Mouse (Mus musculus): Measurements from ENCODE around the gene Tnfrsf23. TPM values are rescaled to one million over a fixed set of nuclear protein-coding genes. Genes with fewer than 3 reads are reported as not detected.

Tnfrsf23 gene
- polyA plus RNA-seq, 1 experiment from 2014 or later, result 2.6 TPM

DNA sequence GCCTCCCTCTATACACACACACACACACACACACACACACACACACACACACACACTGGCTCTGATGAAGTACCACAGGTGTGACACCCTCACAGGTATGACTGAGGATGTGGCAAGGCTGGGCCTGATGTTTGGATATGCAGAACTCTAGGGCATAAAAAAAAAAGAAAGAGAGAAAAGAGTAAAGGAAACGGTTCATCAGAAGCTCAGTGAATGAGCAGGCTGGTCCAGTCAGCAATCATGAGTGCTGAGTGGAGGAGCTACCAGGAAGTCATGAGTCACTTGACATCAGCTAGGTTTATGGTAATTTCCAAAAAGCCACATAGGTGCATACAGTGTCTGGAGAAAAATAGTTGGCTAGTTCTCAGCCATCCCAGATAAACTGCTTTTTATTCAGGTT is 56.2 kb downstream of the Tnfrsf23 start:
- no peaks in the 10 kb centered on the region for H3K27me3 ChIP-seq (ENCODE audit: control insufficient read depth, insufficient read depth, low read length)
- H3K4me3 ChIP-seq (ENCODE audit: low read depth, low read length), result no peak overlapping the region
- 50% methylated on average over 1 of the region's 1 CpGs for WGBS (ENCODE audit: insufficient replicate concordance)
- no peaks in the 10 kb centered on the region for H3K9me3 ChIP-seq (replicated peaks; ENCODE audit: control insufficient read depth, low read length)
- H3K27ac ChIP-seq (ENCODE audit: low read depth, low read length), result no peak overlapping the region
- no peak overlapping the region for H3K4me2 ChIP-seq
- no peak overlapping the region for H3K9ac ChIP-seq (ENCODE audit: low read depth, low read length)
- no peaks in the 10 kb centered on the region for H3K36me3 ChIP-seq (ENCODE audit: control insufficient read depth, insufficient read depth, low read length)
- no peak for ATAC-seq (replicated peaks; ENCODE audit: insufficient number of reproducible peaks, low FRiP score, low TSS enrichment)
- no peaks in the 10 kb centered on the region for H3K4me1 ChIP-seq (ENCODE audit: control insufficient read depth, insufficient read depth, low read length)

DNA sequence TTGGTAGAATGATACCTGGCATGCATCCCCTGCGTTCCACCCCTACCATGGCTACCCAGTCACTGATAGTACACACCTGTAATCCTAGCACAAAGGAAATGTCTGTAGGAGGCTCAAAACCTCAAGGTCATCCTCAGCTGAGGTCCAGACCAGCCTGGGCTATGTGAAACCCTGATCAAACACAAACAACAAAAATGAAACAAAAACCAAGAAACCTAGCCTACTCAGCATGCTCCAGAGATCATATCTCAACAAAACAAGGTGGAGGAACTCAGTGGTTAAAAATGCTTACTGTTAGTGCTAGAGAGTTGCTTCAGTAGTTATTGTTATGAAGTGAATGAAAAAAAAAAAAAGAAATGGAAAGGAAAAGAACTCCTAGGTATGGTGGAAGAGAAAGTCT is 57.1 kb downstream of the Tnfrsf23 start, which contains the start of gene Tnfrsf26:
Gene Tnfrsf26, minus strand, starts transcription at position 183 of the 400 bp plus-strand sequence.
- no peak within 1 kb of the TSS for H3K4me2 ChIP-seq
- H3K4me1 ChIP-seq (ENCODE audit: control insufficient read depth, insufficient read depth, low read length), result no peaks in the 10 kb centered on the region
- H3K9ac ChIP-seq (ENCODE audit: low read depth, low read length), result no peak within 1 kb of the TSS
- no peaks in the 10 kb centered on the region for H3K36me3 ChIP-seq (ENCODE audit: control insufficient read depth, insufficient read depth, low read length)
- no peaks in the 10 kb centered on the region for H3K9me3 ChIP-seq (replicated peaks; ENCODE audit: control insufficient read depth, low read length)
- WGBS (ENCODE audit: insufficient replicate concordance), result 83% methylated on average over 1 of the region's 1 CpGs
- ATAC-seq (replicated peaks; ENCODE audit: insufficient number of reproducible peaks, low FRiP score, low TSS enrichment), result no peak
- H3K4me3 ChIP-seq (ENCODE audit: low read depth, low read length), result no peak within 1 kb of the TSS
- H3K27ac ChIP-seq (ENCODE audit: low read depth, low read length), result no peak within 1 kb of the TSS
- no peaks in the 10 kb centered on the region for H3K27me3 ChIP-seq (ENCODE audit: control insufficient read depth, insufficient read depth, low read length)

DNA sequence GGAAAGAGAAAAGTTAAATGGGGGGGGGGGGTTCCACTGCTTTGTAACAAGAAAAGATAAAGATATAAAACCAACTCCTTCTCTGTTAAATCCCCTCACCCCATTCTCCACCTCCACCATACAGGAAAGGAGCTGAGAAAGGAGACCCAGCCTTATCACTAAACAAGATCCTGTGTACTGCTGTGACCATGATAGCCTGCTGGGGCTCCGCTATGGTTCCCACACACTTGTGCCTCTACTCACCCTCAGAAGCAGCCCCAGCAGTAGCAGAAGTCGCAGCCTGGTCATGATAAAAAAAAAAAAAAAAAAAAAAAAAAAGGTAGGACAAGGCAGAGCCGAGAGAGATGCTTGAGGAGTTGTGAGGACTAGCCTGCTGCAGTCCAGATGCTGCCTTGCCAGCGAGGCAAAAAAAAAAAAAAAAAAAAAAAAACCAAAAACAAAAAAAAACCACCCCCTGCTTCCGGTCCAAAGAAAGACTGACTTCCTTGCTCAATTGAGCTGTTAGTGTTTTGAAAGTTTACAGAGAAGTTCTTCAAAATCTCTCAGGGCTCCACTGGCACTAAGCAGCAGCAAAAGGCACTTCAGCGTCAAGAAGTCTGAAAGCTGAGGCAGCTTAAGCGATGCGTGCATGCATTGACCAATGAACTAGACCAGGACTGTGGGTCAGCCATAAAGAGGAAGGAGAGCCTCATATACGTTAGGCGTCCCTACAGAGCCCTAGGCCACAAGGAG is 58.0 kb downstream of the Tnfrsf23 start:
- H3K36me3 ChIP-seq (ENCODE audit: control insufficient read depth, insufficient read depth, low read length), result no peaks in the 10 kb centered on the region
- no peak for ATAC-seq (replicated peaks; ENCODE audit: insufficient number of reproducible peaks, low FRiP score, low TSS enrichment)
- H3K27ac ChIP-seq (ENCODE audit: low read depth, low read length), result no peak overlapping the region
- H3K9ac ChIP-seq (ENCODE audit: low read depth, low read length), result no peak overlapping the region
- no peaks in the 10 kb centered on the region for H3K4me1 ChIP-seq (ENCODE audit: control insufficient read depth, insufficient read depth, low read length)
- no peak overlapping the region for H3K4me3 ChIP-seq (ENCODE audit: low read depth, low read length)
- no peaks in the 10 kb centered on the region for H3K27me3 ChIP-seq (ENCODE audit: control insufficient read depth, insufficient read depth, low read length)
- H3K4me2 ChIP-seq, result no peak overlapping the region
- H3K9me3 ChIP-seq (replicated peaks; ENCODE audit: control insufficient read depth, low read length), result no peaks in the 10 kb centered on the region
- 42% methylated on average over 10 of the region's 10 CpGs for WGBS (ENCODE audit: insufficient replicate concordance)

DNA sequence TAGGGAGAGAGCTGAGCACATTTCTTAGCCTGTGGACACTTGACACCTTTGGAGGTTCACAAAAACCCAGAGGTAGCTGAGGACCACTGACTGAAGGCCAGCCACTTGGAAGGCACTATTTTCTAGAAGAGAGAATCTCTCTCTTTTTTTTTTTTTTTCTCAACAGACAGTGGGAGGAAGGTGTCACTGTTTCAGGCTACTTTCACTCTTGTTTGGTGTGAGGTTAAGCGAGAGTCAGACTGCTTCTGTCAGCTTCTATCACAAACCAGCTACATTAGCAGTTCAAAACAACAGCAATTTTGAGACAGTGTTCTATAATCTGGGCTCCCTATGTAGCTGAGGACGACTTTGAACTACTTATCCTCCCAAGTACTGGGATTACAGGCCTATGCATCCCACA is 59.5 kb downstream of the Tnfrsf23 start:
- Histone ChIP-seq H3K36me3 (ENCODE audit: control insufficient read depth, insufficient read depth, low read length) (no peaks in the 10 kb centered on the region), H3K4me3 (ENCODE audit: low read depth, low read length) (no peak overlapping the region), H3K4me2 (no peak overlapping the region), H3K4me1 (ENCODE audit: control insufficient read depth, insufficient read depth, low read length) (no peaks in the 10 kb centered on the region), H3K27ac (ENCODE audit: low read depth, low read length) (no peak overlapping the region), H3K9ac (ENCODE audit: low read depth, low read length) (no peak overlapping the region), H3K9me3 (replicated peaks; ENCODE audit: control insufficient read depth, low read length) (no peaks in the 10 kb centered on the region), H3K27me3 (ENCODE audit: control insufficient read depth, insufficient read depth, low read length) (no peaks in the 10 kb centered on the region)
- ATAC-seq (replicated peaks; ENCODE audit: insufficient number of reproducible peaks, low FRiP score, low TSS enrichment), result no peak
- WGBS (ENCODE audit: insufficient replicate concordance), result 58% methylated on average over 2 of the region's 2 CpGs

DNA sequence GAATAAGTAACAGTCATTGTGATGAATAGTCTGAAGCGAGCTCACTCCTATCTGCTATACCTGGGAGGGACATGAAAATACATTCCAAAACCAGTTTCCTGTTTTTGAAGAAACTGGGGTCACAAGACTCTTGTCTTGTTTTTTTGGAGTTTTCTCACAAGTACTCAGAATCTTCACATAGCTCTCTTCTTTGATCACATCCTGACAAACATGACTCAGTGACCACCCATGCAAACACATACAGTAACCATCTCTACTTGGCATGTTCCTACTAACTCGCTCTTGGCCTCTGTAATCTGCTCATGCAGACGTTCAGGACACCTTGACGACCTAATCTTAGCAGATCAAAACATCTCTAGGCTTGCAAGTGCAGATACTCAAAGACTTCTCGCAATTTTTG is 60.5 kb downstream of the Tnfrsf23 start:
- H3K4me3 ChIP-seq (ENCODE audit: low read depth, low read length), result no peak overlapping the region
- no peaks in the 10 kb centered on the region for H3K4me1 ChIP-seq (ENCODE audit: control insufficient read depth, insufficient read depth, low read length)
- no peak overlapping the region for H3K27ac ChIP-seq (ENCODE audit: low read depth, low read length)
- no peaks in the 10 kb centered on the region for H3K36me3 ChIP-seq (ENCODE audit: control insufficient read depth, insufficient read depth, low read length)
- H3K27me3 ChIP-seq (ENCODE audit: control insufficient read depth, insufficient read depth, low read length), result no peaks in the 10 kb centered on the region
- H3K4me2 ChIP-seq, result no peak overlapping the region
- no peaks in the 10 kb centered on the region for H3K9me3 ChIP-seq (replicated peaks; ENCODE audit: control insufficient read depth, low read length)
- WGBS (ENCODE audit: insufficient replicate concordance), result 50% methylated on average over 5 of the region's 5 CpGs
- H3K9ac ChIP-seq (ENCODE audit: low read depth, low read length), result no peak overlapping the region
- no peak for ATAC-seq (replicated peaks; ENCODE audit: insufficient number of reproducible peaks, low FRiP score, low TSS enrichment)

DNA sequence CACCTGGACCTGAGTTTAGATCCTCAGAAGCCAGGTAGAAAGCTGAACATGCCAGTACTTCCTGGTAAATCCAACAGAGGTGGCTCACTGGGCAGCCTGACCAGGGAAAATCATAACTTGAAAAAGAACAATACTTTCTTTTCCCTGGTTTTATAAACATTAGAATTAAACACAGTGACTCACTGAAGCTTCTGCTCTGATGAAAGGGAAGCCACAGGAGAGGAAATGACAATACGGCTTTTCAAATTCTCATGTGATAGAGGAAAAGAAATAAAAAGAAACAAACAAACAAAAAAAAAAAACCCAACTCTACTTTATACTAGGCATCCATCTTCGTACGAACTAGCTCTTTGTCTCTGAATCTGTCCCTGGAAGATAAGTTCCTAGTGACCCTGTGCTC is 61.1 kb downstream of the Tnfrsf23 start:
- no peak overlapping the region for H3K27ac ChIP-seq (ENCODE audit: low read depth, low read length)
- no peak overlapping the region for H3K9ac ChIP-seq (ENCODE audit: low read depth, low read length)
- no peaks in the 10 kb centered on the region for H3K27me3 ChIP-seq (ENCODE audit: control insufficient read depth, insufficient read depth, low read length)
- no peak overlapping the region for H3K4me3 ChIP-seq (ENCODE audit: low read depth, low read length)
- H3K9me3 ChIP-seq (replicated peaks; ENCODE audit: control insufficient read depth, low read length), result no peaks in the 10 kb centered on the region
- no peaks in the 10 kb centered on the region for H3K36me3 ChIP-seq (ENCODE audit: control insufficient read depth, insufficient read depth, low read length)
- WGBS (ENCODE audit: insufficient replicate concordance), result 67% methylated on average over 3 of the region's 3 CpGs
- no peaks in the 10 kb centered on the region for H3K4me1 ChIP-seq (ENCODE audit: control insufficient read depth, insufficient read depth, low read length)
- ATAC-seq (replicated peaks; ENCODE audit: insufficient number of reproducible peaks, low FRiP score, low TSS enrichment), result no peak
- no peak overlapping the region for H3K4me2 ChIP-seq

DNA sequence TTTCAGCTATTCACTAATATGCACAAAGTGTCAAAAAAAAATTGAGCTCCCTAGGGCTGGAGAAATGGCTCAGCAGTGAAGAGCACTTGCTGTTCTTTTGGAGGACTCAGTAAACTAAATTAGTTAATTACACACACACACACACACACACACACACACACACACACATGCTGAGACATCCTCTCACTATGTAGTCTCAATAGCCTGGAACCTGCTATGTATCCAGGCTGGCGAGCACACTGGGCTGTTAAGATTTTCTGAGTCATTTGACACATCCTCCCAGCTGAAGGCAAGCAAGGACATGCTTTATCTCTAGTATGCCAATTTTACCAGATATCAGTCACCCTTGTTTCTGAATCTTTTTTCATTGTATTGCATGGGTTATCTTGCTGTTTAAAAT is 64.7 kb downstream of the Tnfrsf23 start:
- 42% methylated on average over 1 of the region's 1 CpGs for WGBS (ENCODE audit: insufficient replicate concordance)
- H3K9me3 ChIP-seq (replicated peaks; ENCODE audit: control insufficient read depth, low read length), result no peaks in the 10 kb centered on the region
- H3K4me3 ChIP-seq (ENCODE audit: low read depth, low read length), result no peak overlapping the region
- H3K4me1 ChIP-seq (ENCODE audit: control insufficient read depth, insufficient read depth, low read length), result no peaks in the 10 kb centered on the region
- H3K9ac ChIP-seq (ENCODE audit: low read depth, low read length), result no peak overlapping the region
- no peak overlapping the region for H3K4me2 ChIP-seq
- H3K27ac ChIP-seq (ENCODE audit: low read depth, low read length), result no peak overlapping the region
- no peaks in the 10 kb centered on the region for H3K27me3 ChIP-seq (ENCODE audit: control insufficient read depth, insufficient read depth, low read length)
- no peak for ATAC-seq (replicated peaks; ENCODE audit: insufficient number of reproducible peaks, low FRiP score, low TSS enrichment)
- no peaks in the 10 kb centered on the region for H3K36me3 ChIP-seq (ENCODE audit: control insufficient read depth, insufficient read depth, low read length)

Other genes starting within 250 kb of the Tnfrsf23 start
- gene Cdkn1c, start 224.8 kb downstream of the Tnfrsf23 start, polyA plus RNA-seq (2014; fragmentation: Nextera tagmentation; extraction: Ambion mirVana), result 1,643 and 1,679 TPM in 2 replicates
- gene Slc22a18, start 212.1 kb downstream of the Tnfrsf23 start, polyA plus RNA-seq (2014; fragmentation: Nextera tagmentation; extraction: Ambion mirVana), result 0.52 and 0.87 TPM in 2 replicates
- 1.3 and 2.6 TPM in 2 replicates for gene Phlda2, start 182.7 kb downstream of the Tnfrsf23 start, polyA plus RNA-seq (2014; fragmentation: Nextera tagmentation; extraction: Ambion mirVana)
- 121 and 176 TPM in 2 replicates for gene Nap1l4, start 136.8 kb downstream of the Tnfrsf23 start, polyA plus RNA-seq (2014; fragmentation: Nextera tagmentation; extraction: Ambion mirVana)
- 27.9 and 30.6 TPM in 2 replicates for gene Cars, start 85.8 kb downstream of the Tnfrsf23 start, polyA plus RNA-seq (2014; fragmentation: Nextera tagmentation; extraction: Ambion mirVana)
- gene Tnfrsf26, start 57.1 kb downstream of the Tnfrsf23 start, polyA plus RNA-seq (2014; fragmentation: Nextera tagmentation; extraction: Ambion mirVana), result 0.16 and 0.84 TPM in 2 replicates
- 4.7 and 5.0 TPM in 2 replicates for gene Tnfrsf22, start 36.2 kb downstream of the Tnfrsf23 start, polyA plus RNA-seq (2014; fragmentation: Nextera tagmentation; extraction: Ambion mirVana)
- gene Osbpl5, start 71.1 kb upstream of the Tnfrsf23 start, polyA plus RNA-seq (2014; fragmentation: Nextera tagmentation; extraction: Ambion mirVana), result 26.6 and 30.8 TPM in 2 replicates
- gene Mrgprg, start 81.1 kb upstream of the Tnfrsf23 start, polyA plus RNA-seq (2014; fragmentation: Nextera tagmentation; extraction: Ambion mirVana), result not detected in 2 replicates
- gene Mrgpre, start 98.6 kb upstream of the Tnfrsf23 start, polyA plus RNA-seq (2014; fragmentation: Nextera tagmentation; extraction: Ambion mirVana), result 2.3 and 3.4 TPM in 2 replicates
- gene Nadsyn1, start 137.0 kb upstream of the Tnfrsf23 start, polyA plus RNA-seq (2014; fragmentation: Nextera tagmentation; extraction: Ambion mirVana), result 7.2 and 8.1 TPM in 2 replicates
- gene Dhcr7, start 137.3 kb upstream of the Tnfrsf23 start, polyA plus RNA-seq (2014; fragmentation: Nextera tagmentation; extraction: Ambion mirVana), result 31.9 and 37.4 TPM in 2 replicates
- gene Gm498, start 181.0 kb upstream of the Tnfrsf23 start, polyA plus RNA-seq (2014; fragmentation: Nextera tagmentation; extraction: Ambion mirVana), result not detected in 2 replicates

Measured in heart, embryonic 11.5 days (tissue).